Mouse (Mus musculus) stomach, postnatal 0 days (tissue): ENCODE measurements at regions not wholly inside any gene's neighbourhood (a gene's known extent, or its start where the extent isn't known, plus 50 kb on each side); places are given as distances from the start of the nearest gene placed in this dataset.
"Not testable (repeated sequence)": the region's sequence is repeated elsewhere in the genome, so short reads cannot be mapped to it uniquely, and the experiment has no call there.

ENCODE experiments used
- ATAC-seq: fragments of 200-750 bp; cut with Nextera tagmentation; 2 replicates; pipeline ENCODE4 v1.8.0; 2017; ENCODE audit not compliant: low FRiP score, low TSS enrichment
- DNase-seq: peaks from one replicate; pipeline ENCODE4 v3.0.0-alpha.2; 2016; ENCODE audit warnings: low spot score
- H3K27ac ChIP-seq: fragments of 300-500 bp; sonication (generic); replicated peaks from 2 replicates; pipeline ENCODE4 v1.5.1; 2014; ENCODE audit warnings: mild to moderate bottlenecking, control low read depth
- H3K27me3 ChIP-seq: fragments of 300-500 bp; sonication (generic); 2 replicates; pipeline ENCODE4 v1.6.1; 2014; ENCODE audit warnings: low read length; ENCODE audit not compliant: control insufficient read depth, insufficient read depth
- H3K36me3 ChIP-seq: fragments of 300-500 bp; sonication (generic); 2 replicates; pipeline ENCODE4 v1.6.1; 2014; ENCODE audit warnings: low read length, mixed read lengths; ENCODE audit not compliant: control insufficient read depth, insufficient read depth
- H3K4me1 ChIP-seq: fragments of 300-500 bp; sonication (generic); replicated peaks from 2 replicates; pipeline ENCODE4 v1.6.1; 2014; ENCODE audit warnings: antibody characterized with exemption; ENCODE audit not compliant: control insufficient read depth, insufficient read depth
- H3K4me2 ChIP-seq: fragments of 300-500 bp; sonication (generic); replicated peaks from 2 replicates; pipeline ENCODE4 v1.6.1; 2014; ENCODE audit warnings: low read depth, mild to moderate bottlenecking, control low read depth, moderate library complexity
- H3K4me3 ChIP-seq: fragments of 300-500 bp; sonication (generic); 2 replicates; pipeline ENCODE4 v1.5.1; 2014; ENCODE audit warnings: low read depth, low read length, control low read depth
- H3K9ac ChIP-seq: fragments of 300-500 bp; sonication (generic); 2 replicates; pipeline ENCODE4 v1.6.1; 2014; ENCODE audit warnings: mild to moderate bottlenecking, low read length, control low read depth, mixed read lengths
- H3K9me3 ChIP-seq: fragments of 300-500 bp; sonication (generic); 2 replicates; pipeline ENCODE4 v1.6.1; 2016; ENCODE audit warnings: low read length; ENCODE audit not compliant: control insufficient read depth
- CTCF ChIP-seq: IDR thresholded peaks from 2 replicates; pipeline ENCODE4 v1.5.1; 2016; ENCODE audit warnings: antibody characterized with exemption, low read depth, mild to moderate bottlenecking, moderate library complexity
- EP300 ChIP-seq: optimal IDR thresholded peaks from 2 replicates; pipeline ENCODE3; 2016; ENCODE audit warnings: antibody characterized with exemption
- WGBS: fragments of 180-500 bp; shearing (Covaris S2); extraction: QIAGEN DNeasy Blood & Tissue Kit; methylation state at CpG from one replicate; pipeline ENCODE4 v1.1.7; 2014; 5-methylcytosine and 5-hydroxymethylcytosine counted together

GRCm38 (mm10) chr13:98438206-98438605 is 53.6 kb downstream of the Gm10320 start:
- TF ChIP-seq CTCF: no peak
- no peak for TF ChIP-seq EP300
- DNase-seq (no peak), ATAC-seq (no peak)
- WGBS: 73% methylated on average over 8 of the region's 8 CpGs
- Histone ChIP-seq H3K9me3 (no peaks in the 10 kb centered on the region), H3K4me3 (no peak overlapping the region), H3K27me3 (no peaks in the 10 kb centered on the region), H3K9ac (no peak overlapping the region), H3K36me3 (no peaks in the 10 kb centered on the region), H3K27ac (no peak overlapping the region), H3K4me1 (no peaks in the 10 kb centered on the region), H3K4me2 (no peak overlapping the region)

DNA sequence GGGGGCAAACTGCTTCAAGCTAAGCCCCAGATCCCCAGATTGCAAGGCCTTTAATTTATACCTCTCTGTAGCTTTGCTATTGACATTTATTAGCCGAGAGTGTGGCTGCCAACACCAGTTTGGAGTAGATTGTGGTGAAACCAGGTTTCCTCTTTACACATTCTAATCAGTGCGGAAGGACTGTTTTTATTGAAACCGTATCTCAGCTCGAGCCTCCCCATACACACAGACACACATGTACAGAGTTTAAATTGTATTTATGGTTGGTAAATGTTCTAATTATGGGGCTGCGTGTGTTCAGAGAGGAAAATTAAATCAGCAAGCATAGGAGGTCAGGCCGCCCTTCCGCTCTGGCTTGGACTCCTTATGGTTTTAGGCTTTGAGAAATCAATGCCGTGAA is 54.8 kb downstream of the Gm10320 start:
- DNase-seq: no peak
- Histone ChIP-seq H3K27me3 (no peaks in the 10 kb centered on the region), H3K27ac (no peak overlapping the region), H3K36me3 (no peaks in the 10 kb centered on the region), H3K4me2 (no peak overlapping the region), H3K4me1 (no peaks in the 10 kb centered on the region), H3K9ac (no peak overlapping the region), H3K9me3 (no peaks in the 10 kb centered on the region), H3K4me3 (no peak overlapping the region)
- 78% methylated on average over 8 of the region's 8 CpGs for WGBS
- TF ChIP-seq EP300 (no peak), CTCF (no peak)
- no peak for ATAC-seq

- WGBS: 82% methylated on average over 8 of the region's 8 CpGs
- H3K27ac ChIP-seq: no peak overlapping the region
- TF ChIP-seq EP300: no peak
- no peak for TF ChIP-seq CTCF
- H3K36me3 ChIP-seq: no peaks in the 10 kb centered on the region
- no peak for ATAC-seq
- no peak for DNase-seq
- no peaks in the 10 kb centered on the region for H3K4me1 ChIP-seq
- no peak overlapping the region for H3K4me2 ChIP-seq
- no peak overlapping the region for H3K4me3 ChIP-seq
- H3K9me3 ChIP-seq: no peaks in the 10 kb centered on the region
- H3K9ac ChIP-seq: no peak overlapping the region
- no peaks in the 10 kb centered on the region for H3K27me3 ChIP-seq
These were observed 56.4 kb downstream of the Gm10320 start for GRCm38 (mm10) chr13:98435245-98435975.

GRCm38 (mm10) chr13:98429851-98430250 is 62.0 kb downstream of the Gm10320 start:
- no peak overlapping the region for H3K27ac ChIP-seq
- no peak overlapping the region for H3K9ac ChIP-seq
- H3K36me3 ChIP-seq: no peaks in the 10 kb centered on the region
- no peak overlapping the region for H3K4me2 ChIP-seq
- TF ChIP-seq CTCF: no peak
- no peak for TF ChIP-seq EP300
- no peaks in the 10 kb centered on the region for H3K27me3 ChIP-seq
- 58% methylated on average over 21 of the region's 21 CpGs for WGBS
- DNase-seq: no peak
- no peak for ATAC-seq
- no peaks in the 10 kb centered on the region for H3K9me3 ChIP-seq
- H3K4me3 ChIP-seq: no peak overlapping the region
- H3K4me1 ChIP-seq: no peaks in the 10 kb centered on the region

GRCm38 (mm10) chr13:98427660-98428059 is 64.1 kb downstream of the Gm10320 start:
- WGBS: 7% methylated on average over 16 of the region's 16 CpGs
- ATAC-seq: 0 out of 2 replicates have a peak, but pooled peaks have one; percentile 35
- not testable (repeated sequence) for H3K9ac ChIP-seq, H3K27ac ChIP-seq, H3K4me3 ChIP-seq, H3K27me3 ChIP-seq, H3K36me3 ChIP-seq, H3K9me3 ChIP-seq, H3K4me1 ChIP-seq
- peak overlapping the region; percentile 28 for H3K4me2 ChIP-seq
- DNase-seq: peak; percentile 50

DNA sequence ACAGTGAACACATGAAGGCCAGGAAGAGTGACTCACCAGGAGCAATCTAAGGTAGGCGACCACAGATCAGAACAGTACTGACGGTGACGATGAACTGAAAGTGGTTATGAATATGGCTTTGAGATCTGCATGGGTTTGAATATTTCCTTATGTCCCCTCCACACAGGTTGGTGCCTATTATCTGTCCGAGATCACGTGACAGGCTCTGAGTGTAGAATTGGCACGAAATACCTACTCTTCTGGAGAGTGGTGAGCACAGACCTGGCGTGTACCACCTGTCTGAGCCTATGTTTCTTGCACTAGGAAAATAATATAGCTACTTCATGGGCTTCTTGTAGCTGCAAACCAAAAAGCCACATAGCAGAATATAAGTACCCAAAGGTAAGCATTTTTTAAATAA is 66.8 kb downstream of the Gm10320 start:
- H3K9me3 ChIP-seq: no peaks in the 10 kb centered on the region
- no peaks in the 10 kb centered on the region for H3K27me3 ChIP-seq
- ATAC-seq: no peak
- H3K4me1 ChIP-seq: 0 out of 2 replicates have a peak, but pooled peaks cover 2% of the 10 kb centered on the region
- no peak overlapping the region for H3K4me2 ChIP-seq
- H3K27ac ChIP-seq: no peak overlapping the region
- H3K9ac ChIP-seq: no peak overlapping the region
- 88% methylated on average over 7 of the region's 7 CpGs for WGBS
- DNase-seq: no peak
- H3K36me3 ChIP-seq: no peaks in the 10 kb centered on the region
- TF ChIP-seq EP300 (no peak), CTCF (no peak)
- no peak overlapping the region for H3K4me3 ChIP-seq
